Mouse (Mus musculus): ENCODE measurements around the gene Cep128. TPM values are rescaled to one million over a fixed set of nuclear protein-coding genes. Genes with fewer than 3 reads are reported as not detected.

Cep128 gene
- polyA plus RNA-seq, 1 experiment from 2014 or later: 1.5 TPM

GRCm38 (mm10) chr12:91063337-91064015, 320.7 kb downstream of the Cep128 start:
- no peaks in the 10 kb centered on the region for H3K4me1 ChIP-seq (replicated peaks; ENCODE audit: control insufficient read depth, insufficient read depth)
- no peaks in the 10 kb centered on the region for H3K9me3 ChIP-seq (ENCODE audit: control insufficient read depth, low read length)
- no peak overlapping the region for H3K27ac ChIP-seq (replicated peaks)
- WGBS: 63% methylated on average over 4 of the region's 4 CpGs
- no peak overlapping the region for H3K4me2 ChIP-seq (replicated peaks; ENCODE audit: low read depth)
- H3K4me3 ChIP-seq (ENCODE audit: low read depth, low read length): no peak overlapping the region
- no peak overlapping the region for H3K9ac ChIP-seq (ENCODE audit: low read length)
- no peak for ATAC-seq (ENCODE audit: low FRiP score, low TSS enrichment)
- no peaks in the 10 kb centered on the region for H3K36me3 ChIP-seq (ENCODE audit: control insufficient read depth, insufficient read depth, low read length)
- no peak for DNase-seq (ENCODE audit: low spot score)
- H3K27me3 ChIP-seq (ENCODE audit: control insufficient read depth, insufficient read depth, low read length): no peaks in the 10 kb centered on the region
- TF ChIP-seq EP300 (optimal IDR thresholded peaks at IDR 0.05) (no peak), CTCF (IDR thresholded peaks at IDR 0.05; ENCODE audit: low read depth) (no peak)

GRCm38 (mm10) chr12:91062681-91063080, 321.5 kb downstream of the Cep128 start:
- Histone ChIP-seq H3K36me3 (ENCODE audit: control insufficient read depth, insufficient read depth, low read length) (no peaks in the 10 kb centered on the region), H3K4me3 (ENCODE audit: low read depth, low read length) (no peak overlapping the region), H3K27ac (replicated peaks) (no peak overlapping the region), H3K27me3 (ENCODE audit: control insufficient read depth, insufficient read depth, low read length) (no peaks in the 10 kb centered on the region), H3K9ac (ENCODE audit: low read length) (no peak overlapping the region), H3K4me2 (replicated peaks; ENCODE audit: low read depth) (no peak overlapping the region), H3K4me1 (replicated peaks; ENCODE audit: control insufficient read depth, insufficient read depth) (no peaks in the 10 kb centered on the region), H3K9me3 (ENCODE audit: control insufficient read depth, low read length) (no peaks in the 10 kb centered on the region)
- ATAC-seq (ENCODE audit: low FRiP score, low TSS enrichment) (no peak), DNase-seq (ENCODE audit: low spot score) (no peak)
- 57% methylated on average over 4 of the region's 4 CpGs for WGBS
- TF ChIP-seq CTCF (IDR thresholded peaks at IDR 0.05; ENCODE audit: low read depth) (no peak), EP300 (optimal IDR thresholded peaks at IDR 0.05) (no peak)

- no peak overlapping the region for H3K4me2 ChIP-seq (replicated peaks; ENCODE audit: low read depth)
- DNase-seq (ENCODE audit: low spot score) (no peak), ATAC-seq (ENCODE audit: low FRiP score, low TSS enrichment) (no peak)
- no peaks in the 10 kb centered on the region for H3K4me1 ChIP-seq (replicated peaks; ENCODE audit: control insufficient read depth, insufficient read depth)
- no peak overlapping the region for H3K27ac ChIP-seq (replicated peaks)
- no peak overlapping the region for H3K4me3 ChIP-seq (ENCODE audit: low read depth, low read length)
- H3K36me3 ChIP-seq (ENCODE audit: control insufficient read depth, insufficient read depth, low read length): no peaks in the 10 kb centered on the region
- TF ChIP-seq CTCF (IDR thresholded peaks at IDR 0.05; ENCODE audit: low read depth) (no peak), EP300 (optimal IDR thresholded peaks at IDR 0.05) (no peak)
- no peaks in the 10 kb centered on the region for H3K27me3 ChIP-seq (ENCODE audit: control insufficient read depth, insufficient read depth, low read length)
- H3K9ac ChIP-seq (ENCODE audit: low read length): no peak overlapping the region
- no peaks in the 10 kb centered on the region for H3K9me3 ChIP-seq (ENCODE audit: control insufficient read depth, low read length)
- WGBS: 80% methylated on average over 12 of the region's 12 CpGs
Observed at GRCm38 (mm10) chr12:91059704-91060318, 324.4 kb downstream of the Cep128 start.

GRCm38 (mm10) chr12:91056885-91057284, 327.3 kb downstream of the Cep128 start:
- no peak for ATAC-seq (ENCODE audit: low FRiP score, low TSS enrichment)
- Histone ChIP-seq H3K4me2 (replicated peaks; ENCODE audit: low read depth) (no peak overlapping the region), H3K27me3 (ENCODE audit: control insufficient read depth, insufficient read depth, low read length) (no peaks in the 10 kb centered on the region), H3K36me3 (ENCODE audit: control insufficient read depth, insufficient read depth, low read length) (no peaks in the 10 kb centered on the region), H3K9me3 (ENCODE audit: control insufficient read depth, low read length) (no peaks in the 10 kb centered on the region), H3K9ac (ENCODE audit: low read length) (no peak overlapping the region), H3K4me1 (replicated peaks; ENCODE audit: control insufficient read depth, insufficient read depth) (no peaks in the 10 kb centered on the region), H3K27ac (replicated peaks) (no peak overlapping the region), H3K4me3 (ENCODE audit: low read depth, low read length) (no peak overlapping the region)
- no peak for DNase-seq (ENCODE audit: low spot score)
- 90% methylated on average over 10 of the region's 10 CpGs for WGBS
- TF ChIP-seq CTCF (IDR thresholded peaks at IDR 0.05; ENCODE audit: low read depth) (no peak), EP300 (optimal IDR thresholded peaks at IDR 0.05) (no peak)

- no peak for TF ChIP-seq EP300 (optimal IDR thresholded peaks at IDR 0.05)
- no peak for TF ChIP-seq CTCF (IDR thresholded peaks at IDR 0.05; ENCODE audit: low read depth)
- no peak overlapping the region for H3K4me3 ChIP-seq (ENCODE audit: low read depth, low read length)
- no peaks in the 10 kb centered on the region for H3K9me3 ChIP-seq (ENCODE audit: control insufficient read depth, low read length)
Observed at GRCm38 (mm10) chr12:91052301-91052700, 331.9 kb downstream of the Cep128 start.

More at GRCm38 (mm10) chr12:91052301-91052700, 331.9 kb downstream of the Cep128 start:
- WGBS: 90% methylated on average over 3 of the region's 3 CpGs
- no peak for DNase-seq (ENCODE audit: low spot score)
- ATAC-seq (ENCODE audit: low FRiP score, low TSS enrichment): no peak
- H3K27me3 ChIP-seq (ENCODE audit: control insufficient read depth, insufficient read depth, low read length): no peaks in the 10 kb centered on the region
- no peak overlapping the region for H3K27ac ChIP-seq (replicated peaks)
- H3K36me3 ChIP-seq (ENCODE audit: control insufficient read depth, insufficient read depth, low read length): no peaks in the 10 kb centered on the region
- no peak overlapping the region for H3K4me2 ChIP-seq (replicated peaks; ENCODE audit: low read depth)
- no peak overlapping the region for H3K9ac ChIP-seq (ENCODE audit: low read length)
- H3K4me1 ChIP-seq (replicated peaks; ENCODE audit: control insufficient read depth, insufficient read depth): no peaks in the 10 kb centered on the region
